Mouse (Mus musculus) neural tube, embryonic 11.5 days (tissue): Measurements from ENCODE around the gene Epha1. TPM values are rescaled to one million over a fixed set of nuclear protein-coding genes. Genes with fewer than 3 reads are reported as not detected.
A peak's percentile ranks its signal among the peaks of the same experiment; 100 is the strongest.

Source experiments
- ATAC-seq: fragments of 200-750 bp; cut with Nextera tagmentation; 2 replicates; pipeline ENCODE4 v1.8.0; 2017; ENCODE audit warnings: moderate number of reproducible peaks, mild to moderate bottlenecking, moderate TSS enrichment, moderate library complexity; ENCODE audit not compliant: insufficient read depth, low FRiP score, low TSS enrichment
- DNase-seq: peaks from one replicate; pipeline ENCODE4 v3.0.0-alpha.2; 2015; ENCODE audit warnings: low spot score
- H3K27ac ChIP-seq: fragments of 300-500 bp; sonication (generic); 2 replicates; pipeline ENCODE4 v1.5.1; 2014; ENCODE audit warnings: low read depth, mild to moderate bottlenecking, low read length
- H3K27me3 ChIP-seq: fragments of 300-500 bp; sonication (generic); 2 replicates; pipeline ENCODE4 v1.6.1; 2014; ENCODE audit warnings: mild to moderate bottlenecking, low read length, mixed read lengths; ENCODE audit not compliant: control insufficient read depth, insufficient read depth
- H3K36me3 ChIP-seq: fragments of 300-500 bp; sonication (generic); 2 replicates; pipeline ENCODE4 v1.6.1; 2014; ENCODE audit warnings: mild to moderate bottlenecking, low read length, moderate library complexity, mixed read lengths; ENCODE audit not compliant: control insufficient read depth, insufficient read depth
- H3K4me1 ChIP-seq: fragments of 300-500 bp; sonication (generic); 2 replicates; pipeline ENCODE4 v1.6.1; 2014; ENCODE audit warnings: low read length, mixed read lengths; ENCODE audit not compliant: control insufficient read depth, insufficient read depth
- H3K4me2 ChIP-seq: fragments of 300-500 bp; sonication (generic); 2 replicates; pipeline ENCODE4 v1.6.1; 2014; ENCODE audit warnings: low read depth, mild to moderate bottlenecking, moderate library complexity
- H3K4me3 ChIP-seq: fragments of 300-500 bp; sonication (generic); 2 replicates; pipeline ENCODE4 v1.5.1; 2014; ENCODE audit warnings: low read depth, low read length
- H3K9ac ChIP-seq: fragments of 300-500 bp; sonication (generic); 2 replicates; pipeline ENCODE4 v1.6.1; 2014; ENCODE audit warnings: mild to moderate bottlenecking, low read length
- H3K9me3 ChIP-seq: fragments of 300-500 bp; sonication (generic); 2 replicates; pipeline ENCODE4 v1.6.1; 2016; ENCODE audit warnings: low read length; ENCODE audit not compliant: control insufficient read depth
- WGBS: fragments of 180-500 bp; shearing (Covaris S2); extraction: QIAGEN DNeasy Blood & Tissue Kit; methylation state at CpG from one replicate; pipeline ENCODE4 v1.1.7; 2014; 5-methylcytosine and 5-hydroxymethylcytosine counted together
- polyA plus RNA-seq: library from polyadenylated mRNA; unstranded; fragments of >200 nt; fragmentation: Nextera tagmentation; extraction: Ambion mirVana; gene quantifications from 2 replicates; pipeline ENCODE4 v1.2.1, GENCODE M21; 2014

Gene Epha1
- polyA plus RNA-seq, 1 experiment from 2014 or later: 1.1 TPM

DNA sequence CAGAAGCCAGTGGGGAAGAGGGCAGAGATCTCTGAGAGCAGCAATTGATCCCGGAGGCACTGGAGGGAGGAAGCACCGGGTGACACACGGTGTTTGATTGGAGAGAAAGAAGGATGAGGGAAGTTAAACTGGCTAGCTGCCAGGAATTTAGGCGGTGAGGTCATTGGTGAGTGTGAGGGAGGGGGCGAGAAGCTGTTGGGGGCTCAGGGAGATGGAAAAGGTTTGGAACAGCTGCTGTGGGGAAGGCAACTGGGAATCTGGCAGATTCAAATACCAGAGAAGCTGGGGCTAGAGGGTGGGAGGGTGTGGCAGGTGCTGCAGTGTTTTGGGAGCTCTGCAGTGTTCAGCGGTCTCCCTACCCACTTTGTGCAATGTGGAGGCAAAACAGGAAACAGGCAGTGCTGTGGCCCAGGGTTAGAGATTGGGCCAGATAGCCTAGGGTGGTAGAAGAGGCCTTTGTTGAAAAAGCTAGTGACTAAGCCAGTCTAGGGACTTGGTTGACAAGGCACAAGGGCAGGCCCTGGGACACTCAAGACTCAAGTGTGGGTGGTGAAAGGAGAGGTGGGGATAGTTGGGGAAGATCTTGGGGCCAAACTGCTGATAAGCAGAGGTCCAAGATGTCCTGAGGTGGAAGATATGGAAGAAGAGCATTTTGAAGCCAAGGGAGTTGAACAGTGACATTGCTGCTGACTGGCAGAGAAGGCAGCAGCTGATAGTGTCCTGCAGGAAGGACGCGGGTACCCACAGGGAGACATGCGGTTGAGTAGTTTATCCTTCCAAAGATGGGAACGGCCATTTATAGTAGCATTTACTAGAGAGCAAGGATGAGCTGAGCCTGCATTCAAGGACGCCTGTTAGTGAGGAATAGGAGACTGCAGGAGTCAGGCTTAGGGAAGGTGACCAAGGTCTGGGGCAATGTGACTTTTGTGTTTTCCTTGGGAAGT lies 18.7 kb downstream of the Epha1 start:
- no peak for DNase-seq
- 73% methylated on average over 11 of the region's 11 CpGs for WGBS
- ATAC-seq: no peak
- Histone ChIP-seq H3K4me1 (peaks cover 9% of the 10 kb centered on the region), H3K27me3 (no peaks in the 10 kb centered on the region), H3K9me3 (no peaks in the 10 kb centered on the region), H3K27ac (no peak overlapping the region), H3K36me3 (peaks cover 13% of the 10 kb centered on the region), H3K9ac (no peak overlapping the region), H3K4me2 (no peak overlapping the region), H3K4me3 (no peak overlapping the region)

- H3K27me3 ChIP-seq: no peaks in the 10 kb centered on the region
- ATAC-seq (no peak), DNase-seq (no peak)
Observed at GRCm38 (mm10) chr6:42353180-42353579, 19.9 kb downstream of the Epha1 start.

GRCm38 (mm10) chr6:42352486-42352846 lies 20.6 kb downstream of the Epha1 start:
- Histone ChIP-seq H3K4me2 (no peak overlapping the region), H3K4me3 (no peak overlapping the region), H3K27ac (no peak overlapping the region), H3K4me1 (peaks cover 9% of the 10 kb centered on the region), H3K36me3 (peaks cover 6% of the 10 kb centered on the region), H3K9ac (no peak overlapping the region), H3K27me3 (no peaks in the 10 kb centered on the region), H3K9me3 (no peaks in the 10 kb centered on the region)
- WGBS: 97% methylated on average over 1 of the region's 1 CpGs
- ATAC-seq (no peak), DNase-seq (no peak)

More at GRCm38 (mm10) chr6:42353180-42353579, 19.9 kb downstream of the Epha1 start:
- peaks cover 9% of the 10 kb centered on the region for H3K4me1 ChIP-seq
- no peak overlapping the region for H3K9ac ChIP-seq
- H3K9me3 ChIP-seq: no peaks in the 10 kb centered on the region
- WGBS: 74% methylated on average over 8 of the region's 8 CpGs
- no peak overlapping the region for H3K4me3 ChIP-seq
- H3K36me3 ChIP-seq: peaks cover 9% of the 10 kb centered on the region
- H3K4me2 ChIP-seq: no peak overlapping the region
- no peak overlapping the region for H3K27ac ChIP-seq

GRCm38 (mm10) chr6:42351776-42352485 lies 21.1 kb downstream of the Epha1 start:
- ATAC-seq: no peak
- H3K4me2 ChIP-seq: no peak overlapping the region
- H3K27me3 ChIP-seq: no peaks in the 10 kb centered on the region
- H3K4me1 ChIP-seq: peaks cover 9% of the 10 kb centered on the region
- H3K36me3 ChIP-seq: peaks cover 6% of the 10 kb centered on the region
- no peaks in the 10 kb centered on the region for H3K9me3 ChIP-seq
- 92% methylated on average over 7 of the region's 7 CpGs for WGBS
- H3K27ac ChIP-seq: no peak overlapping the region
- DNase-seq: no peak
- H3K9ac ChIP-seq: no peak overlapping the region
- no peak overlapping the region for H3K4me3 ChIP-seq

GRCm38 (mm10) chr6:42350968-42351775 lies 21.9 kb downstream of the Epha1 start:
- Histone ChIP-seq H3K27ac (no peak overlapping the region), H3K4me2 (peak overlapping the region; percentile 63), H3K4me1 (peaks cover 9% of the 10 kb centered on the region), H3K9ac (peak overlapping the region; percentile 88), H3K9me3 (no peaks in the 10 kb centered on the region), H3K4me3 (peak overlapping the region; percentile 84), H3K36me3 (peaks cover 6% of the 10 kb centered on the region; the same call in 1 of the 2 replicates), H3K27me3 (no peaks in the 10 kb centered on the region)
- 42% methylated on average over 13 of the region's 13 CpGs for WGBS
- no peak for DNase-seq
- ATAC-seq: no peak; the same call in 1 of the 2 replicates

- Histone ChIP-seq H3K9me3 (no peaks in the 10 kb centered on the region), H3K4me3 (peak overlapping the region; percentile 84), H3K9ac (peak overlapping the region; percentile 88), H3K36me3 (no peaks in the 10 kb centered on the region), H3K27ac (peak overlapping the region; percentile 88), H3K27me3 (no peaks in the 10 kb centered on the region), H3K4me1 (peaks cover 9% of the 10 kb centered on the region), H3K4me2 (peak overlapping the region; percentile 63)
- DNase-seq (peak; percentile 79), ATAC-seq (peak; percentile 69)
- WGBS: under 1% methylated on average over 60 of the region's 72 CpGs
Observed at GRCm38 (mm10) chr6:42350021-42350967, 22.8 kb downstream of the Epha1 start.

DNA sequence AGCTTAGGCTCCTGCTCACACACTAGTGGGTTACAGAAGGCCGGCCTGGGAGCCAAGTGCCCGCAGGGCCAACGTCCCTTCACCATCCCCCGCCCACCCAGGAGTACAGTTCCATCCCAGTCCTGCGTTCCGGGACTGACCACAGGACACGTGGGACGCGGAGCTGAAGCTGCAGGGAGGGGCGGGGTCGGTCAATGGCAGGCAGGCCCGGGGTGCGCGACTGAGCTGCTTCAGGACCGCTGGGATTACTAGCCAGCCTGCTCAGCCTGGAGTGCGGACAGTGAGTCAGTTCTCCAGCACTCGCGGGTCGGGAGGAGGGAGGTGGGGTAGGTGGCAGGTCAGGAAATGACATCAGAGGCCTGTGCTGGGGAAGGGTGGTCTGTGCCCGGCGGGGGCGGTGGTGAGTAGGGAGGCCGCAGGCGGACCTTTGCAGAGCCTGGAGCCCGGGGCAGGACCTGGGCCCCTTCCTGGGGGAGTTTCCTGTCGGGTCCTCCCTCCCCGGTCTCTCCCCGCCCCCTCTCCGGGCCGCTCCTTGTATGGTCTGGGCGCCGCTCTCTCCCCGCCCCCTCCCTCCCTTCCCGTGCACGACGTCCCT lies 23.5 kb downstream of the Epha1 start, which contains the start of gene Zyx:
TSS of gene Zyx (plus strand) at position 205 of the 595 bp plus-strand sequence.
- ATAC-seq: peak; percentile 93
- Histone ChIP-seq H3K4me3 (peak within 1 kb of the TSS; percentile 84), H3K27me3 (no peaks in the 10 kb centered on the region), H3K9ac (peak within 1 kb of the TSS; percentile 88), H3K36me3 (no peaks in the 10 kb centered on the region), H3K4me2 (peak within 1 kb of the TSS; percentile 63), H3K27ac (peak within 1 kb of the TSS; percentile 88), H3K9me3 (no peaks in the 10 kb centered on the region), H3K4me1 (peaks cover 9% of the 10 kb centered on the region)
- 0% methylated on average over 21 of the region's 36 CpGs for WGBS
- peak; percentile 89 for DNase-seq
